Mouse (Mus musculus) CH12.LX (cell line): ENCODE results near the gene Smchd1.

ENCODE experiments used
- CTCF ChIP-seq, 2 experiments: IDR thresholded peaks in 1 of 2; conservative IDR thresholded peaks in 1 of 2; 2 replicates each; pipeline ENCODE4 v1.5.1; 2011 to 2012; ENCODE audit warnings: low read depth in 2 of 2, low read length in 2 of 2, improper control_type of control experiment in 1 of 2, inconsistent platforms in 1 of 2, mild to moderate bottlenecking in 1 of 2, moderate library complexity in 1 of 2
- ETS1 ChIP-seq: conservative IDR thresholded peaks from 2 replicates; pipeline ENCODE4 v1.6.1; 2012; ENCODE audit warnings: low read depth, mild to moderate bottlenecking, inconsistent platforms, low read length, improper control_type of control experiment, moderate library complexity
- HCFC1 ChIP-seq: IDR thresholded peaks from 2 replicates; pipeline ENCODE4 v1.6.1; 2012; ENCODE audit warnings: low read depth, mild to moderate bottlenecking, inconsistent platforms, low read length, improper control_type of control experiment
- MYC ChIP-seq: IDR thresholded peaks from 2 replicates; pipeline ENCODE4 v1.6.1; 2011; ENCODE audit warnings: low read depth, mild to moderate bottlenecking, improper control_type of control experiment, low read length
- RAD21 ChIP-seq: IDR thresholded peaks from 2 replicates; pipeline ENCODE4 v1.6.1; 2011; ENCODE audit warnings: low read depth, mild to moderate bottlenecking, low read length, improper control_type of control experiment, moderate library complexity

- no peak for TF ChIP-seq HCFC1
- TF ChIP-seq CTCF (conservative IDR thresholded peaks at IDR 0.05 in 1 of 2, IDR thresholded peaks at IDR 0.05 in 1 of 2; ENCODE audit: low read depth in 2 of 2, low read length in 2 of 2): no peak
- TF ChIP-seq ETS1: no peak
- no peak for TF ChIP-seq MYC
- TF ChIP-seq RAD21: no peak
These were observed 127.0 kb downstream of the Smchd1 start for GRCm38 (mm10) chr17:71348188-71348587.
